Mouse (Mus musculus) stomach, embryonic 15.5 days (tissue): ENCODE measurements around the gene Fcer1g. TPM values are rescaled to one million over a fixed set of nuclear protein-coding genes. Genes with fewer than 3 reads are reported as not detected.

Experiments
- ATAC-seq: fragments of 200-750 bp; cut with Nextera tagmentation; 2 replicates; pipeline ENCODE4 v1.8.0; 2017; ENCODE audit warnings: low read depth, moderate number of reproducible peaks, moderate TSS enrichment; ENCODE audit not compliant: insufficient read depth, low FRiP score
- H3K27ac ChIP-seq: fragments of 300-500 bp; sonication (generic); 2 replicates; pipeline ENCODE4 v1.5.1; 2015; ENCODE audit warnings: mild to moderate bottlenecking, inconsistent platforms
- H3K27me3 ChIP-seq: fragments of 300-500 bp; sonication (generic); replicated peaks from 2 replicates; pipeline ENCODE4 v1.6.1; 2015; ENCODE audit warnings: inconsistent platforms
- H3K36me3 ChIP-seq: fragments of 300-500 bp; sonication (generic); 2 replicates; pipeline ENCODE4 v1.6.1; 2015; ENCODE audit warnings: inconsistent platforms
- H3K4me1 ChIP-seq: fragments of 300-500 bp; sonication (generic); 2 replicates; pipeline ENCODE4 v1.6.1; 2015; ENCODE audit warnings: inconsistent platforms
- H3K4me2 ChIP-seq: fragments of 300-500 bp; sonication (generic); 2 replicates; pipeline ENCODE4 v1.6.1; 2015; ENCODE audit warnings: mild to moderate bottlenecking, inconsistent platforms
- H3K4me3 ChIP-seq: fragments of 300-500 bp; sonication (generic); replicated peaks from 2 replicates; pipeline ENCODE4 v1.5.1; 2015; ENCODE audit warnings: inconsistent platforms
- H3K9ac ChIP-seq: fragments of 300-500 bp; sonication (generic); 2 replicates; pipeline ENCODE4 v1.6.1; 2015; ENCODE audit warnings: inconsistent platforms
- H3K9me3 ChIP-seq: fragments of 300-500 bp; sonication (generic); 2 replicates; pipeline ENCODE4 v1.6.1; 2016; ENCODE audit warnings: inconsistent platforms
- WGBS: fragments of 180-500 bp; shearing (Covaris S2); methylation state at CpG from one replicate; pipeline ENCODE4 v1.1.7; 2015; 5-methylcytosine and 5-hydroxymethylcytosine counted together
- polyA plus RNA-seq: library from polyadenylated mRNA; unstranded; fragments of >200 nt; fragmentation: Nextera tagmentation; extraction: Ambion mirVana; gene quantifications from 2 replicates; pipeline ENCODE4 v1.2.1, GENCODE M21; 2015

The Fcer1g gene
- polyA plus RNA-seq, 1 experiment from 2014 or later = 82.0 TPM

DNA sequence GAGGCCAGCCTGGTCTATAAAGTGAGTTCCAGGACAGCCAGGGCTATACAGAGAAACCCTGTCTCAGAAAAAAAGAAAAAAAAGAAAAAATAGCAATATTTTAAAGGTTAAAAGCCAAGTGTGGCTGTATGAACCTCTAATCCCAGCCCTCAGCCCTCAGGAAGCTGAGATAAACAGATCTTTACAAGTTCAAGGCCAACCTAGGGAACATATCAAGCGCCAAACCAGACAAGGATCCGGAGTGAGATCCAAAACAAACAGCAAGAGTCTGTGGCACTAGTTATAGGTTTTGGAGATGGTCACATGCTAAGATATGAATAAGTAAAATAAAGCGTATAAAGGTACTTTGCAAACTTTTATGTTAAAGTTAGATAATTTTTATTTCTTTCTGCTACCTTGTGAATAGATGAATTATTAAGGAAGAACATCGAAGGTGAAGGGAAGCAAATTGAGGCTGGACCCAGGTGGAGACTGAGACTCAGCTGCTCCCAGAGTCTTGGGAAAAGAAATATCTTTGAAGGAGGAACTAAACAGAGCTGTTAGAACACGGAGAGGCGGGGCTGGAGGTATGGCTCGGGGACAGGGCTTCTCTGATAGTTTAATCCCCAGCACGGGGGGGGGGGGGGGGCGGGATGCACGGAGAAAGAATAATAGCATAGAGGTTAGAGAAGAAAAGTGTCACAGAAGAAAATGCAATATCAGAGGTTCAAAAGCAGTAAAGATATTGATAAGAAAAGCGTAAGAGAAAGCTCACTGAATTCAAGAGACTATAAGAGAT is 30.5 kb downstream of the Fcer1g start:
- no peak for ATAC-seq
- no peaks in the 10 kb centered on the region for H3K4me1 ChIP-seq
- H3K9me3 ChIP-seq = no peaks in the 10 kb centered on the region
- no peaks in the 10 kb centered on the region for H3K36me3 ChIP-seq
- 50% methylated on average over 10 of the region's 11 CpGs for WGBS
- no peak overlapping the region for H3K27ac ChIP-seq
- no peak overlapping the region for H3K4me3 ChIP-seq
- no peak overlapping the region for H3K4me2 ChIP-seq
- no peaks in the 10 kb centered on the region for H3K27me3 ChIP-seq
- no peak overlapping the region for H3K9ac ChIP-seq

DNA sequence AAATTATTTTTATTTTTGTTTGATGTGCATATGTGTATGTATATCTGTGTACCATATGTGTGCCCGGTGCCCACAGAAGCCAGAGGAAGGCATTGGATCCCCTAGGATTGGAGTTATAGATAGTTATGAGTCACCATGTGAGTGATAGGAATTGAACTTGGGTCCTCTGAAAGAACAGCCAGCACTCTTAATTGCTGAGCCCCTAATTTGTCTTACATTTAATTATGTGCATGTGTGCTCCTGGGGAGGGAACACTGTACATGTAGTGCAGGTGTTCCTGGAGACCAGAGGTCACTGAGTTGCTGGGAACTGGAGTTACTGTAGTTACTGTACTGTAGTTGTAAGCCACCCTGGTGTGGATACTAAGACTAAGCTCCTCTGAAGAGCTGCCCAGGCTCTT is 33.4 kb downstream of the Fcer1g start:
- Histone ChIP-seq H3K27ac (no peak overlapping the region), H3K9me3 (no peaks in the 10 kb centered on the region), H3K4me2 (no peak overlapping the region), H3K9ac (no peak overlapping the region), H3K27me3 (peaks cover 5% of the 10 kb centered on the region), H3K36me3 (no peaks in the 10 kb centered on the region), H3K4me1 (peaks cover 6% of the 10 kb centered on the region), H3K4me3 (no peak overlapping the region)
- ATAC-seq = no peak
- WGBS = 95% methylated on average over 1 of the region's 1 CpGs

DNA sequence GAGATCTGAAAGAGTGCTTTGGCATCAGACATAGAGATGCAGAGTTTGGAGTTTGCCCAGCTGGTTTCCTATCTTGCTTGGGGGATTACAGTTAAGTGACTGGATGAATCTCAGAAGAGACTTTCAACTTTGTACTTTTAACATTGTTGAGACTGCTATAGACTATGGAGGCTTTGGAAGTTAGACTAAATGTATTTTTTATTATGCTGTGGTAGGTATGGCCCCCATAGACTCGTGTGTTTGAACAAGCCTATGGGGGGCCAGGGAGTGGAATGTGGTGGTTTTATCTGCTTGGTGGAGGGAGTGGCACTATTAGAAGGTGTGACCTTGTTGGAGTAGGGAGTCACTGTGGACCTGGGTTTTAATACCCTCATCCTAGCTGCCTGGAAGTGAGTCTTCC is 34.6 kb downstream of the Fcer1g start:
- no peak overlapping the region for H3K4me3 ChIP-seq
- no peaks in the 10 kb centered on the region for H3K36me3 ChIP-seq
- no peak overlapping the region for H3K27ac ChIP-seq
- H3K9ac ChIP-seq = no peak overlapping the region
- H3K4me1 ChIP-seq = peaks cover 11% of the 10 kb centered on the region
- H3K9me3 ChIP-seq = no peaks in the 10 kb centered on the region
- 41% methylated on average over 1 of the region's 1 CpGs for WGBS
- peaks cover 17% of the 10 kb centered on the region for H3K27me3 ChIP-seq
- no peak for ATAC-seq
- H3K4me2 ChIP-seq = no peak overlapping the region

DNA sequence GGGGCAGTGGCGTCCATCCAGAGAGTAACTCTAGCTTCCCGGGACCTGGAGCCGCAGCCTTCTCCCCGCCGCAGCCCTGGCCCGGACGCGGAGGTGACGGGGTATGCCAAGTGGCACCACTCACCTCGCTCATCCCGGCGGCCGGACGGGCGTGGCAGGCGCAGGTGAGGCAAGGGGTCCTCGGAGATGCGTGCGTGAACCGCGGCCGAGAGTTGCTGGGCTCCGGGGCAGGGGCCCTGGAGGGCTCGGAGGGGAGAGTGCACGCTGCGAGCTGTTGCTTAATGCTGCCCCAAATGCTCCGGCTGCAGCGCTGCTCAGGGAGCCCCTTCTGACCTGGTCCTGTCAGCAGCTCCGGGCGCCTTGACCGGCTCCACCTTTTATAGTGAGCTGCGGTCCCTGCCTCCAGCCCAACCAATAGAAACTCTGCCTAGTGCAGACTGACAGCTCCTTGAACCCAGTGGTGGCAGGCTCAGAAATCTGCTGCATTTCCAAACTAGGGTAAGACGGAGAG is 38.2 kb downstream of the Fcer1g start, which contains the start of gene Pcp4l1:
TSS of gene Pcp4l1 (minus strand) at position 382 of the 511 bp plus-strand sequence.
- Histone ChIP-seq H3K9ac (peak within 1 kb of the TSS; percentile 23; the same call in 1 of the 2 replicates), H3K27ac (no peak within 1 kb of the TSS), H3K4me2 (peak within 1 kb of the TSS; percentile 91), H3K4me3 (peak within 1 kb of the TSS; percentile 51), H3K4me1 (peaks cover 25% of the 10 kb centered on the region), H3K27me3 (peaks cover 21% of the 10 kb centered on the region), H3K36me3 (no peaks in the 10 kb centered on the region), H3K9me3 (no peaks in the 10 kb centered on the region)
- WGBS = under 1% methylated on average over 33 of the region's 33 CpGs
- peak; percentile 88 for ATAC-seq

DNA sequence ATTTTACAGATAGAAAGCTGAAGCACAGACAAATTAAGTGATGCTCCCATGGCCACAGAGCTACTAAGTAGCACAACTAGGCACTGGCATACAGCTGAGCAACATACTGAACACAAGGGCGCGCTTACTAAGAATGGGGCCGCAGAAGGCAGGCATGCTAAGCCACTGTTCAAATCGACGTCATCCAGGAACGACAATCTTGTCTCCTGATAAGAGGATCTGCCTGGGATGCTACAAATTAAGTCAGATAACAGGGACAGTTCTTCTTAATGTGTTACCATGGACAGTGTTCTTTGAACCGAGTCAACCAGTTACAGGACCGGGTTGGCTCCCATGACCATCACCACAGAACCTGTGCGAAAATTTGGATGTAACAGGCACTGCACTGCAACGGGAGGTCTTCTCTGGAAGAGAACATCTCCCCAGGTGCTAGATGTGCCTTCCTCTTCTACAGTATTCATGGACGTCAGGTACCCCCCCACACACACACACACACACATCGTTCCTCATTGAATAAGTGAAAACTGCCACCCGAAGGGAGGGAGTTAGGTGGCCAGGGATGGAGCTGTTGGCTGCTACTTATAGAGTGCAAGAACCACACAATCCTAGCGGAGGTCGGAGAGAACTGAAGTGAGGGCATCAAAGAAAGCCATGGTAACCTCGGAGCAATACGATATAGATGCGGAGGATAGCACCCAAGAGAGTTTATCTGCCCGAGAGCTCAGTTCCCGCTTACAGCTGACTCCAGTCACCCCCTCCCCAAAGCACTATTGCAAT is 38.9 kb downstream of the Fcer1g start:
- WGBS = 16% methylated on average over 20 of the region's 20 CpGs
- no peak for ATAC-seq
- Histone ChIP-seq H3K9me3 (no peaks in the 10 kb centered on the region), H3K9ac (peak overlapping the region; percentile 23; the same call in 1 of the 2 replicates), H3K27me3 (peaks cover 21% of the 10 kb centered on the region), H3K27ac (no peak overlapping the region), H3K4me3 (peak overlapping the region; percentile 51), H3K4me1 (peaks cover 25% of the 10 kb centered on the region), H3K36me3 (no peaks in the 10 kb centered on the region), H3K4me2 (peak overlapping the region; percentile 91)

DNA sequence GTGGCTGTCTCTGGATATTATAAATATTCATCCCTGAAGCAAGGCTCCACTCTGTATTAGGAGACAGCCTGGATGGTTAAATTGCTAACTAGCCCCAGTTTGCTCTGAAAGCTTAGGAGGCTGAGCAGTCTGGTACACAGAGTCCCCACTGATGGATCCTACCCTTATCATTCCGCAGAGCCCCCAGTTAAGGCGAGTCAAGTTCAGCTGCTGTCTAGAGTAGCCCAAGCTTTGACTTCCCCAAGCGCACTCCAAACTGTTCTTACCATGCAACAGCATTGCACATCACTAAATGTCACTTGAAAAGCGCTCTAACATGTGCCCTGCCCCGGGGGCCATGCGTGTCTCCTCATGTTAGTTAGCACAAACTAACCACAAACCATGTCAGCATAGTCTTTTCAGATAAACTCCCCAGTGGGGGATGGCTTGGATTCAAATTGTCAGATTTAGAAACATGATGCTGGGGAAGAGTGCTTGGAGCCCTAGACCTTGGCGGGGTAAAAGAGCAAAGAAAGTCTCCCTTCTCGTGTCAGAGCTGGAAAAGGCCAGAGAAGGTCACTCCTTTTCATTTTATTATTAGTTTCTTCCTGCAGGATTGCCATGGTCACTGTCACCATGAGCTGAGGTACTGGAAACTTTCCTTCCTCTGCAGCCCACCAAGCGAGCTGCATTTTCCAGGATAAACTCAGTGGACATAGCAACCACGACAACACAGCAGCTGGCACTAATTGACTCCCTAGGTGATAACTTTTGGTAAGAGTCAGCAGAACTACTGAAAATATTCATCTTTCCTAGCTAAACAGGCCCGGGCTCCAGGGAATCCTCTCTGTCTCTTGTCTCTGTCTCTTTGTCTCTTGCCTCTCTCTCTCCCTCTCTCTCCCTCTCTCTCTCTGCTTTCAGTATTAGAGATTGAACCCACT is 40.0 kb downstream of the Fcer1g start:
- no peaks in the 10 kb centered on the region for H3K36me3 ChIP-seq
- H3K4me1 ChIP-seq = peaks cover 33% of the 10 kb centered on the region
- H3K27me3 ChIP-seq = peaks cover 21% of the 10 kb centered on the region
- no peak overlapping the region for H3K4me3 ChIP-seq
- peak overlapping the region; percentile 46; the same call in 1 of the 2 replicates for H3K4me2 ChIP-seq
- 31% methylated on average over 11 of the region's 11 CpGs for WGBS
- ATAC-seq = no peak
- no peak overlapping the region for H3K9ac ChIP-seq
- H3K27ac ChIP-seq = no peak overlapping the region
- no peaks in the 10 kb centered on the region for H3K9me3 ChIP-seq

DNA sequence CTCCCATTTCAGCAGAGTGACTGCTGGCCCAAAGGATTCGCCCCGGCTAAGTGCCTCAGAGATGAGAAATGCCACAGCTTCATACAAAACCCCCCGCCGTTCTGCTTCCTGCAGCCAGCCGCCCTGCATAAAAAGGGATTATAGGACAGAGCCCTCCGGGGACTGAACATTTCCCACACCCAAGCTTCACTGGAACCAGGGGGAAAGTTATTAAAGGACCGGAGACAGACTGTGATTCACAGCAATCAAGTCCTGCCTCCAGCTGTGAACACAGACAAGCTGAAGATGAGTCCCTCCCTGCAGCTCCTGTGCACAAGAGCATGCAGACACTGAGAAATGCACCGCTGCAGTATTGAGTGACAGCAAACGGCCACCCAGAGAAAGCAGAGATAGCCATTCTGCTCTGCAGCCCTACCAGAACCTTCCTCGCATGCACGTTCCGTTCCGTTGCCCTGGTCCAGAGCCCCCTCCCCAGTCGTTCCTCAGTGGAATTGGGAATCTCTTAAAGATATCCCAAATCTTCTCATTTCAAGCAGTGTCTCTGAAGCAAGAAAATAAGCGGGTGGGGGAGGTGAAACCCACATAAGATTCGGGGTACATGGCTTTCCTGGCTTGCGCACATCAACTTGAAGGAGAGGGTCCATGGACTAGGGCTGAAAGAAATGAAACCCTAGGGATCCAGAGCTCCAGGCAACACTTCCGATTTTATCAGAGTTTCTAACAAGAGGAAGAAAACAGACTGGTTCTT is 40.9 kb downstream of the Fcer1g start:
- Histone ChIP-seq H3K4me2 (peak overlapping the region; percentile 46), H3K4me1 (peaks cover 37% of the 10 kb centered on the region), H3K27ac (no peak overlapping the region), H3K4me3 (no peak overlapping the region; the same call in 1 of the 2 replicates), H3K27me3 (peaks cover 21% of the 10 kb centered on the region), H3K9ac (no peak overlapping the region), H3K9me3 (no peaks in the 10 kb centered on the region), H3K36me3 (no peaks in the 10 kb centered on the region)
- 9% methylated on average over 18 of the region's 18 CpGs for WGBS
- no peak for ATAC-seq

DNA sequence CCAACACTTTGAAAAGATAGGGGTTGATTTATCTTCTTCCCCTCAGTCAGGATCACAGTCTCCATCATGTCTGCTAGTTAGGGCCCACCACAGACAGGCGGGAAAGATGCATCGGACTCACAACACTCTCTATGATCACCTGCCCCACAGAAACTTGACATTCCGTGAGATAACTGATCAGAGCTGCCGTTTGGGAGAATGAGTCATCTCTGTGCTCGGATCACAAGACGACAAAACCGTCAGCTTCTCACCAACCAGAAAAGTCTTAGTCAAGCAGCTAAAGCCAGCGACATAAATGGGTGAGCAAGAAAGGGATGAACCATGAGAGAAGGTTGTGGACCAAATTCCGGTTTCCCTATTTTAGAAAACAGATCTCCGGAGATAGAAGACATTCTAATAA is 41.9 kb downstream of the Fcer1g start:
- 59% methylated on average over 10 of the region's 10 CpGs for WGBS
- H3K36me3 ChIP-seq = no peaks in the 10 kb centered on the region
- no peak overlapping the region for H3K4me2 ChIP-seq
- H3K9ac ChIP-seq = no peak overlapping the region
- no peak overlapping the region for H3K4me3 ChIP-seq
- peaks cover 37% of the 10 kb centered on the region for H3K4me1 ChIP-seq
- H3K9me3 ChIP-seq = no peaks in the 10 kb centered on the region
- H3K27ac ChIP-seq = no peak overlapping the region
- ATAC-seq = no peak
- H3K27me3 ChIP-seq = peaks cover 21% of the 10 kb centered on the region

DNA sequence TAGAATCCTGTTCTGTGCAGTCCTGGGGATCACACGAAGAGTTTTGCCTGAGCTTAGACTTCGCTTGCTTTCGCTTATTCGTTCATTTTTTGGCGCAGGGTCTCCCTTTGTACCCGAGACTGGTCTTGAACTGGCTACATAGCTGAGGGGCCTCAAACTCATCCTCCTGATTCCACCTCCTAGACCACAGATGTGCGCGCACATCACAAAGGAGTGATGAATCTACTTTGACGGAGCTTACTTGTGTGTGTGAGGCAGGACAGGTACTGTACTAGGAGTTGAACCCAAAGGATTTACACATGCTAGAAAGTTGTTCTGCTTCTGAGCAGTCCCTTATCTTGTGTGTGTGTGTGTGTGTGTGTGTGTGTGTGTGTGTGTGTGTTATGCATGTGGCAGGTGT is 43.3 kb downstream of the Fcer1g start:
- H3K36me3 ChIP-seq = no peaks in the 10 kb centered on the region
- no peak for ATAC-seq
- H3K27me3 ChIP-seq = peaks cover 16% of the 10 kb centered on the region
- H3K9ac ChIP-seq = no peak overlapping the region
- H3K4me1 ChIP-seq = peaks cover 35% of the 10 kb centered on the region
- H3K27ac ChIP-seq = no peak overlapping the region
- no peak overlapping the region for H3K4me3 ChIP-seq
- H3K9me3 ChIP-seq = no peaks in the 10 kb centered on the region
- no peak overlapping the region for H3K4me2 ChIP-seq
- WGBS = 94% methylated on average over 9 of the region's 9 CpGs

DNA sequence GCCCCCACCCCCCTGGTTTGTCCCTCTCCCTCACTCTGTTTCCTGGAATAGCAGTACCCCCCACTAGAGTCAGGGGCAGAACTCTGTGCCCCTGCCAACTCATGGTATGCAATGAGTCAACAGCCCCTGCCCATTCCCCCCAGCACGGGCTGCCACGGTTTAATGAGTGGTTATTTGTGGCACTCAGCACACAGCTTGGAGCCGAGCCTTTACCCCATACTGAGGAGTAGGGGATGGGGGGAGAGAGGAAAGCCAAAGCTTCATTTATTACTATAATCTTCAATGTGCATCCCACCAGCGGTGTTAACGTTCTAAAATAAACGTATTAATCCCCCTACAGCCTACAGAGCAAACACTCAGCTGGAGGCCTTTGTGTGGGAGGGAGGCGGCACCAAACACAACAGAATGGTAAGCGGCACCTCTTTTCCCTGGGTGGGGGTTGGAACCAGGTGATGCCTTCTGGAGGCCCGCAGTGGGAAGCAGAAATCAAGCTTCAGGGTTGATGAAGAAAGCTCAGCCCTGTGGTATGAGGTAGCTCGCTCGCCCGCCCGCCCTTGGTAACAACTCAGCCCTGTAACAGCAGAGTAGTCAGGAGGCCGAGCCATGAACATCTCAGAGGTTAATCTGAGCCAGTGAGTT is 44.6 kb downstream of the Fcer1g start:
- 36% methylated on average over 14 of the region's 14 CpGs for WGBS
- H3K9me3 ChIP-seq = no peaks in the 10 kb centered on the region
- H3K36me3 ChIP-seq = no peaks in the 10 kb centered on the region
- H3K27me3 ChIP-seq = peaks cover 5% of the 10 kb centered on the region; the same call in 1 of the 2 replicates
- ATAC-seq = peak; percentile 58; the same call in 1 of the 2 replicates
- no peak overlapping the region for H3K9ac ChIP-seq
- peak overlapping the region; percentile 12; the same call in 1 of the 2 replicates for H3K4me2 ChIP-seq
- peak overlapping the region; percentile 69 for H3K27ac ChIP-seq
- H3K4me1 ChIP-seq = peaks cover 32% of the 10 kb centered on the region
- H3K4me3 ChIP-seq = no peak overlapping the region
